Mouse (Mus musculus) adrenal gland, postnatal 14 days (tissue): Measurements from ENCODE around the gene Rassf9. TPM values are rescaled to one million over a fixed set of nuclear protein-coding genes. Genes with fewer than 3 reads are reported as not detected.

ENCODE experiments used
- DNase-seq: peaks from one replicate; pipeline ENCODE4 v3.0.0; 2021; ENCODE audit warnings: mixed read lengths
- long read RNA-seq, 2 experiments: library from polyadenylated mRNA; stranded (forward); transcript quantifications; one replicate each; pipeline ENCODE4 v2.0.0; 2021
- total RNA-seq: library from RNA; stranded (reverse); gene quantifications from 2 replicates; pipeline ENCODE4 v1.2.3, GENCODE M21; 2021

Gene Rassf9
- total RNA-seq = 7.0 and 8.0 TPM in 2 replicates
- long read RNA-seq, experiment 1, partial matches to known transcripts = 0 of 1 reads
- long read RNA-seq, experiment 1, other reads (novel, unspliced or antisense) = 1 of 1 reads
- long read RNA-seq, experiment 2, partial matches to known transcripts = 0 of 1 reads
- long read RNA-seq, experiment 2, other reads (novel, unspliced or antisense) = 1 of 1 reads

DNA sequence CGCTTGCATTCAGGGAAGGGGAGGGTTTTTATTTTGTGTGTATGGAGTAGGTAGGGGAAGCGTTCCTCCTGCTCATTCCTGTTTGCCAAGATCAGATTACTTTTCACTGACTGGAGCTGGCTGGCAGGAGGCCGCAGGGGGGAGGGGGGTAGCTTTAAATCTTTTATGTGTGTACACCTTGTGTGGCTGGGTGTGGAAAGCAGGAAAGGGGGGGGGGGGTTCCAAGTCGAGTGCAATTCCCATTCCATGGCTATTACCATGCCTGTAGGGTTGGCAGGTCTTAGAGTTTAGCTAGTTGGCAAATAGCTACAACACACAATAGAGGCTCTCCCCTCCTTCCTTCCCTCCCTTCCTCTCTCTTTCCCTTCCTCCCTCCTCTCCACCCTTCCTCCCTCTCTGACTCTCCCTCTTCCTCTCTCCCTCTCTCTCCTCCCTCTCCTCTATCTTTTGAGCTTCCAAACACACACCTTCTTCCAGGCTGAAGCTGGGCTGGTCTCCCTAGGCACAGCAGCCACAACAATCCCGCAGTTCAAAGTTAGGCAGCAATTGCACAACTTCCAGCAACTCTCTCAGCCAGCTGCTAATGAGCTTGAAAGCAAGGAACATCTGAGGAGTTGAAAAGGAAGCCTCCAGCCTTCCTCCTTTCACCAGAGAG, at the start of gene Rassf9:
TSS of gene Rassf9 (plus strand) at position 416 of the 655 bp plus-strand sequence.
- peak; percentile 24 for DNase-seq

DNA sequence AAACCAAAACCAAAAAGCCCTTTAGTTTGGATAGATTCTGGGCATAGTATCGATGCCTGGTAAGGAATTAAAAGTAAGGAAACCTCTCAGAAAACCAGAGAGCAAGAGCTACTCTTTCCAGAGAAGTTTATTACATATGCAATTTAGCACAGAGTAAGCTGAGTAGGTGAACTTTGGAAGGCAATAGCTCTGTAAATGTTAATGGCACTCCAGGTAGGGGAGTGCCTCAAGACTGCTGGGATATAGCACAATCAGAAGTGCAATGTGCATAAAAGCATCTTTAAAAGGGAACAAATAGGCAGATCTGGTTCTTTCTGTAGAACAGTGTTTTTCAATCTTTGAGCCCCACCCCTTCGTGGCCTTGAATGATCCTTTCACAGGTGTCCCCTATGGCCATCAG, 42.6 kb upstream of the Rassf9 start:
- DNase-seq = no peak

DNA sequence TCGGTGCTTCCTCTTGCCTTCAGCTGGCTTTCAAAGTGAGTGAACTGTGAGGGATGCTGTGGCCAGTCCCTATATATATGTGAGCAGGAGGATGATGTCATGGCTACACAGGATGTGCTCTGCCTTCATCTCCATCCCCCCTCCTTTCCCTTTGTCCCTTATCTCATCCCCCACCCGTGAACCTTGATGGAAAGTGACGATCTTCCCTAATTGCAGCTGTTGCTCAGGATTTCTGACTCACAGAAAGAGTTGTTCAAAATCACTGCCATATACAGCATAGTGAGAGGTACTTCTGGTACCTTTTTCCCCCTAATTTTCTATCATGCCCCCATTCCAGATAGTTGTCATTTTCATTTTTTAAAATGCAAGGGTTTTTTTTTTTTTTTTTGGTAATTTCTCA, 21.6 kb upstream of the Rassf9 start, which contains the start of gene Nts:
TSS of gene Nts (minus strand) at position 101 of the 400 bp plus-strand sequence.
- DNase-seq = no peak

DNA sequence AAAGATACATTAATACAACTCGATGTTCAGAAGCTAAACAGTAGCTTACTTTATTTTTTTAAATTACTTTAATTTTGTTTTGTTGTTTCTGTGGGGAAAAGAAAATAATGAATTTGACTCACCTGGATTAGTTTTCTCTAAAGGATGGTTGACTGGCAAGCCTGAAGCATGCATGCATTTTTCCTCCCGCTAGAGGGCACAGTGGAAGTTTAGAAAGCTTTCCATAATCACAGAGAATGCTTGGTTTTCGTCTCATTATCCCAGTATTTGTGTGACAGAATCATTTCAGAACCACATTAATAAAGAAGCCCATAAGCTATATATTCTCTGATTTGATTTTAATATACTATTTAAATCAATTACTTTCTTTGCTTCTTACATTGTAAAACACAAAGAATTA, 20.2 kb upstream of the Rassf9 start:
- DNase-seq = peak; percentile 26

DNA sequence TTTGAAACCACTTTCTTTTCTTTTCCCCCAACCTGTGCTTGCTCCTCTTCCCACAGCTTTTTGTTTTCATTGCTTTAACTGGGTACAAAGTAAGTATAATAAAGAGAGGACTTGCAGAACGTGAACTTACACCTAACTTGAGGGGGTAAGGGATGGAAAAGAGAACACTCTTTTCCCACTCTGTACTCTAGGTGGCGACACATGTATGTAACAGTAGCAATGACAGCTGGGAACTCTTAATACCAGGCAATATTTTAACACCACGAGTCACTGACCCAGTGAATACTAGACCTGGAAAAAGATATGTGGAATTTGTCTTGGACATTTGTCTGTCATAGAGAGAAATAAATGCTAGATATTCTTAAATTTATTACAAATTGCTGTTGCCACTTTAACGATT, 13.3 kb upstream of the Rassf9 start:
- peak; percentile 31 for DNase-seq

DNA sequence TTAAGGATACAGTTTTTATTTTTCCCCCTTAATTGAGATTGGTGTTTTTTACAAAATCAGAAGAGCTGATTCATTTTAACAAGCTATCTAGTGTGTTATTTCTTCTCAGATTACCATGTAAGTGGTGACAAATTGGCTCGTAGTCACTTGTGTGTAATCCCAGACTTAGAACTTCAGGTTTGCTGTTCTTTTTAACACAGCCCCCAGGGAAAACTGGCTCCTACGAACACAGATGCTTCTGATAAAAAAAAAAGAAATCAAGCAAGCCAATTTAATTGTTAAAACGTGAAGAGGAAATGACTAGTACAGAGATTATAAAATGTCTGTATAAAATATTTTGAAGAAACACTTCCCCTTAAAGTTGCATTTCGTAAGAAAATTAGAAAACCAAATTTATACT, 4.6 kb upstream of the Rassf9 start:
- DNase-seq = no peak

DNA sequence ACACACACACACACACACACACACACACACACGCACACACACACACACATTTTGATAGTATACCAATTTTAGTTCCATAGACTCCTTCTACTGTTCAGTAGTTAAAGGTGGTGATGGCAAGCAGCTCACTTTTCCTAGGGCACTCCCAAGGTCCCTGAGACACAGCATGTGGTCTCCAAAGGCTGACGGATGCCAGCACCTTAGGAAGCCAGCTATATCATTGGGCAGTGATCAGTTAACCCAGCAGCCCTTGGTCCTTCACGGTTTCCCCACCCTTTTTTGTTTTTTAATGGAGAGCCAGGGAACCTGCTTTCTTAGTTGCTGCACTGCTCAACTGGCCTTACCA, 588 bp upstream of the Rassf9 start:
- no peak for DNase-seq

DNA sequence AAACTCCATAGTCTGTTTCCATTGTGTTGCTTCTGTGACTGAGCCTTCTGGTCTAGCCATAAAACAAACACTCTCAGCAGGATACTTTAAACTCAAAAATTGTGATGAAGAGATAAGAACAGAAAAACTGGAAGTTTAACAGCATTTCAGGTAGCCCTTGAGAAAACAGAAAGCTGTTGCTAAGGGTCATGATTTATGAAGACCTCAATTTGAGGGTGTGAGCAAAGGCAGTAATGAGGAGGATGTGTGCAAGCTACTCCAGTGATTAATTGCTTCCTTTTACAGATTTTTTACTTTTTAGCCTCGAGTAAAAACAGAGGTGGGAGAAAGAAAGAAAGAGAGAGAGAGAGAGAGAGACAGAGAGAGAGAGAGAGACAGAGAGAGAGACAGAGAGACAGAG, 2.1 kb downstream of the Rassf9 start:
- DNase-seq = no peak

DNA sequence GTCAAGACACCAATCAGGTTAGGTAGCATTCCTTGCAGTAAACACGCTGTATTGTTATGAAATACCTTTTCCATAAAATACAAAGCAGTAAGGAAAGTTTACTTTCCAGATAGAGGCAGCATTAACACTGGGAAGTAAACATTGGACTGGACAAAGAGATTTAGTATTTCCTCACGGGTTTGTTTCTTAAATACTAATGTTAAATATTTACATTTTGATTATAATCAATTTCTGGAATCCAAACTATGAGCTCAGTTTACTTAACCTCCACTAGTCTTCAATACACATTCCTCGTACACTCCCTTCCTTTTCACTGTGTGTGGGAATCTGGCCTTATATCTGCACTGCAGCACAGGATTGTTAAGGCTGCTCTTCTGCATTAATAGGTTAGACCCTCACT, 15.9 kb downstream of the Rassf9 start:
- no peak for DNase-seq

DNA sequence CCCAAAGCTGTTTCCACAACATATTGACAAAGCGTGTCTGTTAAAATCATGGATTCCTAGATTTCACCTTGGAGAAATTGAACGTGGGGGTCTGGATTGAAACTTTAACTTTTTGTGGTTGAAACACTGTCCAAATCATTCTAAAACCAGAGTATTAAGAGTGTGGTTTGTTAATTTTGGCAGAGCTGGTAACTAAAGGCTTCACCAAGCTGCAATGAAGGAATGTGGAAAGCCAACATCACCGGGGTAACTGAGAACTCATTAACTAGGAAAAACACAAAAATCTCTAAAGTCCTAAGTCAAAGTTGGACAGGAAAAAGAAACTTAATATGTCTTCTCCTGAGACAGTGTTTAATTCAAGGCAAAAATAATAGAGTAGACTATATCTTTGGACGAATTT, 41.9 kb downstream of the Rassf9 start:
- DNase-seq = no peak

DNA sequence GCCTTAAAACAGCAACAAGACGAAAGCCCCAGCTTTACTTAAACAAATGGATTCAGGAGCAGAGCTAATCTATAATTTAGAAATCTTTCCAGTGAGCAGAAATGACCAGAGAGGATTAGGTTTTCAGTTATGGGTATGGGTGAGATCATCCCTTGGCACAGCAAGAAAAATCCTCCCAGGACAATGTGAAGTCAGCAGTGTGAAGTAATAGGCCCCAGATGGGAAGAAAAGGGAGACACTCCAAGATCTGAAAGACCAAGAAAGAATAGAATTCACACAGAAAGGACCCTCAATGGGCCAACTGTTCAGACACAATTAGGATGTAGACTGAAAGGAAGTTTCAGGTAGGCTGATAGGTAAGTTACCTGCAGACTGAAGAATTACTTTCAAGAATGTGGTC, 50.5 kb downstream of the Rassf9 start:
- DNase-seq = no peak

DNA sequence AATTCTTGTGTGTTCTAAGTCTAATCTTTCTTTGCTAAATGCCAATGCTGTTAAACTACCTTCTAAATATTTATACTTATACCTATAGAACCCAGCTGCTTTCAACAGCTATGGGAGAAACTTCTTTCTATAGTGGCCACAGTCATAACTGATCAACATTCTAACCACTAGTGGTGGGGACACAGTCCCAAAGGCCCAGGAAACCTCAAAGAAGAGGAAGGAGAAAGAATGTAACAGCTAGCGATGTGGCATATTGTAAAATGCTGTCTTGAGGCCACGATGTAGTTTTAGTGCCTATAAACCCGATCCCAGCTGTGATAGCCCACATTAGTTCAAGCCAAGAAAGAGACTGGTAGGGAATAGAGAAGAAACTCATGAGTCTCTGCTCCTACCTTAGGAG, 65.9 kb downstream of the Rassf9 start:
- DNase-seq = no peak

DNA sequence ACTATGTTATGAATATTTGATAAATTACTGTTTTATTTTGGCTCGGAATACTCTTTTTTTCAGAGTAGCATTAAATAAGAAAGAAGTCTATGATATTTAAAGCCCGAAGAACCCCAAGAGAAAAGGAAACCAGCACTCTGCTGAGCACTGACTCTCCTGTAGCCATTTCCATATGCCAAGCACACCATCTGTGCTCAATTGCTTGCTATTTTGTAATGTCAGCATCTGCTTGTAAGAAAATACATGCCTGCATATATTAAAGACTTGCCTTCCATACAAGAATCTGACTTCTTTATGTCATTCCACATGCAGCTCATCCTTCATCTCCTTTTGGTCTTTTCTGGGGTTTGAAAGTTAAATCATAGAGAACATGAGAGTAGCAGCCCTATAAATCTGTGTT, 82.3 kb downstream of the Rassf9 start:
- no peak for DNase-seq

Other genes starting within 250 kb of the Rassf9 start
- 0.41 TPM in 1 of 2 replicates, not detected in the other for gene Nts, start 21.7 kb upstream of the Rassf9 start, total RNA-seq